Mouse (Mus musculus): ENCODE results near the gene Cacna1c. TPM values are rescaled to one million over a fixed set of nuclear protein-coding genes. Genes with fewer than 3 reads are reported as not detected.

Gene Cacna1c
- total RNA-seq, 1 experiment: 0.98 TPM

GRCm38 (mm10) chr6:118574351-118574750 lies 621.9 kb downstream of the Cacna1c start:
- DNase-seq (ENCODE audit: low read depth, low spot score): no peak
- Histone ChIP-seq H3K27ac (ENCODE audit: insufficient read depth, low read depth, low read length, poor library complexity, severe bottlenecking) (no peak overlapping the region), H3K4me3 (ENCODE audit: insufficient read depth in 1 of 2, low read depth in 1 of 2, low read length in 2 of 2, poor library complexity in 1 of 2, severe bottlenecking in 1 of 2) (no peak overlapping the region), H3K9me3 (ENCODE audit: control insufficient read depth, insufficient read depth, low read depth, low read length) (no peaks in the 10 kb centered on the region), H3K9ac (ENCODE audit: insufficient read depth, low read depth, low read length, poor library complexity, severe bottlenecking) (no peak overlapping the region), H3K4me1 (ENCODE audit: control insufficient read depth in 2 of 2, insufficient read depth in 2 of 2, low read length in 2 of 2, poor library complexity in 1 of 2) (no peaks in the 10 kb centered on the region), H3K36me3 (ENCODE audit: control insufficient read depth, insufficient read depth, low read length, poor library complexity, severe bottlenecking) (no peaks in the 10 kb centered on the region)
- no peak for TF ChIP-seq CHD2 (IDR thresholded peaks at IDR 0.05; ENCODE audit: low read depth, low read length)
- TF ChIP-seq MAFK (IDR thresholded peaks at IDR 0.05; ENCODE audit: insufficient read depth, low read depth, low read length): no peak
- no peak for TF ChIP-seq ZC3H11A (IDR thresholded peaks at IDR 0.05; ENCODE audit: borderline replicate concordance, low read depth, low read length)
- no peak for TF ChIP-seq ZNF384 (IDR thresholded peaks at IDR 0.05; ENCODE audit: low read depth, low read length)
- no peak for TF ChIP-seq HCFC1 (IDR thresholded peaks at IDR 0.05; ENCODE audit: borderline replicate concordance, insufficient read depth, low read length)
- in situ Hi-C loops (cut with MboI; ENCODE audit: low sequenced_read_pairs in 2 of 2, unreplicated experiment in 2 of 2): no loop called here

DNA sequence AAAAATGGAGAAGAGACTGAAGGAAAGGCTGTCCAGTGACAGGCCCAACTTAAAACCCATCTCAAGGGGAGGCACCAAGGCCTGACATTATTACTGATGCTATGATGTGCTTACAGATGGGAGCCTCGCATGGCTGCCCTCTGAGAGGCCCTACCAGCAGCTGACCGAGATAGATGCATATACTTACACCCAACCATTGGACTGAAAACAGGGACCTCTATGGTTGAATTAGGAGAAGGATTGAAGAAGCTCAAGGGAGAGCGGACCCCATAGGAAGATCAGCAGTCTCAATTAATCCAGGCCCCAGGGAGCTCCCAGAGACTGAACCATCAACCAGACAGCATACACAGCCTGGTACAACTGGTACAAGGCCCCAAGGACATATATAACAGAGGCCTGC lies 628.4 kb downstream of the Cacna1c start:
- no peak for DNase-seq (ENCODE audit: low read depth, low spot score)
- no peak overlapping the region for H3K27ac ChIP-seq (ENCODE audit: insufficient read depth, low read depth, low read length, poor library complexity, severe bottlenecking)
- TF ChIP-seq MAFK (IDR thresholded peaks at IDR 0.05; ENCODE audit: insufficient read depth, low read depth, low read length): no peak
- TF ChIP-seq ZNF384 (IDR thresholded peaks at IDR 0.05; ENCODE audit: low read depth, low read length): no peak
- TF ChIP-seq ZC3H11A (IDR thresholded peaks at IDR 0.05; ENCODE audit: borderline replicate concordance, low read depth, low read length): no peak
- TF ChIP-seq CHD2 (IDR thresholded peaks at IDR 0.05; ENCODE audit: low read depth, low read length): no peak
- TF ChIP-seq HCFC1 (IDR thresholded peaks at IDR 0.05; ENCODE audit: borderline replicate concordance, insufficient read depth, low read length): no peak
- no peaks in the 10 kb centered on the region for H3K4me1 ChIP-seq (ENCODE audit: control insufficient read depth in 2 of 2, insufficient read depth in 2 of 2, low read length in 2 of 2, poor library complexity in 1 of 2)
- H3K36me3 ChIP-seq (ENCODE audit: control insufficient read depth, insufficient read depth, low read length, poor library complexity, severe bottlenecking): no peaks in the 10 kb centered on the region
- no peaks in the 10 kb centered on the region for H3K9me3 ChIP-seq (ENCODE audit: control insufficient read depth, insufficient read depth, low read depth, low read length)
- H3K4me3 ChIP-seq (ENCODE audit: insufficient read depth in 1 of 2, low read depth in 1 of 2, low read length in 2 of 2, poor library complexity in 1 of 2, severe bottlenecking in 1 of 2): no peak overlapping the region
- H3K9ac ChIP-seq (ENCODE audit: insufficient read depth, low read depth, low read length, poor library complexity, severe bottlenecking): no peak overlapping the region
- in situ Hi-C loops (cut with MboI; ENCODE audit: low sequenced_read_pairs in 2 of 2, unreplicated experiment in 2 of 2): no loop called here

DNA sequence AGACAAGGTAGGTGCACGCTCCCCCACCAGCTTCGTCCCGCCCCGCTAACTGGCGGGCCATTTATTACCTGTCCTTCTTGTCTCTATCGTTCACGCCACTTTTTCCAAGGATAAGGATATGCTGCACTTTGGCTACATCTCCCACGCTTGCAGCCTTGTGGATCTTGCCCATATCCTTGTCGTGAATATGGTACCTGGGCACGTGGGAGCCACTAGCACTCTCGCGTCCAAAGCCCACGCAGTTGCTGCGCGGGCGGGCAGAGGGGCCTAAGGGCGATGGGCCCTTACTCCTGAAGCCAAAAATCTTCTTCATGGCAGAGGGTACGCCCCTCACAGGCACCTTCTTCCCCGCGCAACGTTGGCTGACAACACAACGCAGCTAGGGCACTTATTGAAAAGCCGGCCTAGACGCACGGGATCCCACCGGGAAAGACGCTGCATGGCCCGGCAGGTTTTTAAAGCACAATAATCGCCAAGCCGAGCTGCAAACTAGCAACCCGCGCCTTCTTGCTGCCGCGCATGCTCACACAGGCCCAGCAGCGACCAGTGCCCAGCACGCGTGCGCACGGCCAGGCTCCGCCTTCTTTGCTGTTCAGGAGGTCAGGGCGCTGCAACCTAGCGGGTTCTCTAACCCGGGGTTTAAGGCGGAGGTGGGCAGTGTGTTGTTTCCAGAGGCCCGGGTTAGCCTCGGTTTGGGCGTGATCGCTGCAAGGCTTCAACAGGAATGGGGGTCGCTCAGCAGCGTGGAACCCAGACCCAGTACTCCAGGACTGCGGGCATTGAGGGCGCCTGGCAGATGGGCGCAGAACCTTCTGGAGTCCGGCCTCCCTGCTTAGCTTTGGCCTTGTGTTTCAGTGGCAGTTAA lies 634.2 kb downstream of the Cacna1c start, which contains the start of gene Ankrd26:
Gene Ankrd26, minus strand, starts transcription at position 482 of the 865 bp plus-strand sequence.
- in situ Hi-C loops (cut with MboI; ENCODE audit: low sequenced_read_pairs in 2 of 2, unreplicated experiment in 2 of 2): no loop called here
- H3K4me1 ChIP-seq (ENCODE audit: control insufficient read depth in 2 of 2, insufficient read depth in 2 of 2, low read length in 2 of 2, poor library complexity in 1 of 2): peaks cover 0 to 5% of the 10 kb centered on the region in 2 experiments; a peak in 1 of 4 replicates
- peak; percentile 86 for DNase-seq (ENCODE audit: low read depth, low spot score)
- H3K4me3 ChIP-seq (ENCODE audit: insufficient read depth in 1 of 2, low read depth in 1 of 2, low read length in 2 of 2, poor library complexity in 1 of 2, severe bottlenecking in 1 of 2): peak within 1 kb of the TSS; percentile 73 to 81
- H3K9ac ChIP-seq (ENCODE audit: insufficient read depth, low read depth, low read length, poor library complexity, severe bottlenecking): peak within 1 kb of the TSS; percentile 80
- H3K9me3 ChIP-seq (ENCODE audit: control insufficient read depth, insufficient read depth, low read depth, low read length): no peaks in the 10 kb centered on the region
- 0 out of 2 replicates have a peak within 1 kb of the TSS, but pooled peaks have one; percentile 9 for H3K27ac ChIP-seq (ENCODE audit: insufficient read depth, low read depth, low read length, poor library complexity, severe bottlenecking)
- TF ChIP-seq ZC3H11A (IDR thresholded peaks at IDR 0.05; ENCODE audit: borderline replicate concordance, low read depth, low read length) (no peak), HCFC1 (IDR thresholded peaks at IDR 0.05; ENCODE audit: borderline replicate concordance, insufficient read depth, low read length) (no peak), CHD2 (IDR thresholded peaks at IDR 0.05; ENCODE audit: low read depth, low read length) (no peak), MAFK (IDR thresholded peaks at IDR 0.05; ENCODE audit: insufficient read depth, low read depth, low read length) (no peak), ZNF384 (IDR thresholded peaks at IDR 0.05; ENCODE audit: low read depth, low read length) (no peak)
- H3K36me3 ChIP-seq (ENCODE audit: control insufficient read depth, insufficient read depth, low read length, poor library complexity, severe bottlenecking): no peaks in the 10 kb centered on the region; the same call in 1 of the 2 replicates

DNA sequence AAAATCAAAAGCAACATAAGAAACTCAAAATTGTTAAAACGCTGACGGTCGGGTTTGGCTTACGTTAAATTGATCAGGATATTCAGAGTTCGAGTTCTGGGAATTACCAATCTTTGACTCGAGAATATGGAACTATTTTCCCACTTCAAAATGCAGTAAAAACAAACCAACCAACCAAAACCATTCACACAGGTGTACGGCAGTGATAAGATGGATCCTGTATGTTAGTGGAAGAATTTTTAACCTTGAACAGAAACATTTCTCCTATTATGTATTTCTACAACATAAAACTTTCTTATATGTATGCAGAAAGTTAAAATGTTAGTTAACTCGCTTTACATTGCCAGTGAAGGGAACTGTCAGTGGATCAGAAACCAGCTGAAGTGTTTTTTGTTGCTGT lies 635.0 kb downstream of the Cacna1c start:
- no peaks in the 10 kb centered on the region; the same call in none of the 2 replicates for H3K36me3 ChIP-seq (ENCODE audit: control insufficient read depth, insufficient read depth, low read length, poor library complexity, severe bottlenecking)
- peaks cover 0 to 5% of the 10 kb centered on the region in 2 experiments; a peak in 1 of 4 replicates for H3K4me1 ChIP-seq (ENCODE audit: control insufficient read depth in 2 of 2, insufficient read depth in 2 of 2, low read length in 2 of 2, poor library complexity in 1 of 2)
- no peak overlapping the region for H3K27ac ChIP-seq (ENCODE audit: insufficient read depth, low read depth, low read length, poor library complexity, severe bottlenecking)
- peak overlapping the region; percentile 80; the same call in 1 of the 2 replicates for H3K9ac ChIP-seq (ENCODE audit: insufficient read depth, low read depth, low read length, poor library complexity, severe bottlenecking)
- in situ Hi-C loops (cut with MboI; ENCODE audit: low sequenced_read_pairs in 2 of 2, unreplicated experiment in 2 of 2): no loop called here
- no peak for TF ChIP-seq CHD2 (IDR thresholded peaks at IDR 0.05; ENCODE audit: low read depth, low read length)
- no peak for TF ChIP-seq HCFC1 (IDR thresholded peaks at IDR 0.05; ENCODE audit: borderline replicate concordance, insufficient read depth, low read length)
- no peak for TF ChIP-seq ZC3H11A (IDR thresholded peaks at IDR 0.05; ENCODE audit: borderline replicate concordance, low read depth, low read length)
- no peak for TF ChIP-seq MAFK (IDR thresholded peaks at IDR 0.05; ENCODE audit: insufficient read depth, low read depth, low read length)
- TF ChIP-seq ZNF384 (IDR thresholded peaks at IDR 0.05; ENCODE audit: low read depth, low read length): no peak
- no peak for DNase-seq (ENCODE audit: low read depth, low spot score)
- no peaks in the 10 kb centered on the region for H3K9me3 ChIP-seq (ENCODE audit: control insufficient read depth, insufficient read depth, low read depth, low read length)
- peak overlapping the region; percentile 73 to 81 for H3K4me3 ChIP-seq (ENCODE audit: insufficient read depth in 1 of 2, low read depth in 1 of 2, low read length in 2 of 2, poor library complexity in 1 of 2, severe bottlenecking in 1 of 2)
